Mouse (Mus musculus) limb, embryonic 14.5 days (tissue): ENCODE results near the gene Olfr582. TPM values are rescaled to one million over a fixed set of nuclear protein-coding genes. Genes with fewer than 3 reads are reported as not detected.

Source experiments
- ATAC-seq: fragments of 200-750 bp; cut with Nextera tagmentation; 2 replicates; pipeline ENCODE4 v1.8.0; 2017; ENCODE audit warnings: low read depth, moderate number of reproducible peaks, moderate TSS enrichment; ENCODE audit not compliant: low FRiP score
- DNase-seq: peaks from one replicate; pipeline ENCODE4 v3.0.0-alpha.2; 2015; ENCODE audit warnings: low spot score
- H3K27ac ChIP-seq: fragments of 300-500 bp; sonication (generic); replicated peaks from 2 replicates; pipeline ENCODE4 v1.5.1; 2014; ENCODE audit warnings: low read depth, mild to moderate bottlenecking, low read length, moderate library complexity, mixed read lengths
- H3K27me3 ChIP-seq: fragments of 300-500 bp; sonication (generic); 2 replicates; pipeline ENCODE4 v1.6.1; 2014; ENCODE audit warnings: low read length, mixed read lengths; ENCODE audit not compliant: control insufficient read depth, insufficient read depth
- H3K36me3 ChIP-seq: fragments of 300-500 bp; sonication (generic); 2 replicates; pipeline ENCODE4 v1.6.1; 2014; ENCODE audit warnings: mild to moderate bottlenecking, low read length, moderate library complexity, mixed read lengths; ENCODE audit not compliant: control insufficient read depth, insufficient read depth
- H3K4me1 ChIP-seq: fragments of 300-500 bp; sonication (generic); 2 replicates; pipeline ENCODE4 v1.6.1; 2014; ENCODE audit warnings: antibody characterized with exemption, low read length, mixed read lengths; ENCODE audit not compliant: control insufficient read depth, insufficient read depth
- H3K4me2 ChIP-seq: fragments of 300-500 bp; sonication (generic); replicated peaks from 2 replicates; pipeline ENCODE4 v1.6.1; 2014; ENCODE audit warnings: low read depth, mild to moderate bottlenecking, low read length, moderate library complexity; ENCODE audit not compliant: severe bottlenecking
- H3K4me3 ChIP-seq: fragments of 300-500 bp; sonication (generic); replicated peaks from 2 replicates; pipeline ENCODE4 v1.5.1; 2014; ENCODE audit warnings: low read length
- H3K9ac ChIP-seq: fragments of 300-500 bp; sonication (generic); 2 replicates; pipeline ENCODE4 v1.6.1; 2014; ENCODE audit warnings: mild to moderate bottlenecking, low read depth, low read length, moderate library complexity; ENCODE audit not compliant: severe bottlenecking
- H3K9me3 ChIP-seq: fragments of 300-500 bp; sonication (generic); 2 replicates; pipeline ENCODE4 v1.6.1; 2016; ENCODE audit warnings: low read length; ENCODE audit not compliant: control insufficient read depth
- POLR2A ChIP-seq: fragments of 200-500 bp; IDR thresholded peaks from 2 replicates; pipeline ENCODE4 v1.8.0; 2012; ENCODE audit warnings: inconsistent platforms, mild to moderate bottlenecking, moderate library complexity, borderline replicate concordance; ENCODE audit not compliant: insufficient read depth, insufficient read length; ENCODE audit errors: extremely low read depth
- WGBS: fragments of 180-500 bp; shearing (Covaris S2); extraction: QIAGEN DNeasy Blood & Tissue Kit; methylation state at CpG from one replicate; pipeline ENCODE4 v1.1.7; 2014; 5-methylcytosine and 5-hydroxymethylcytosine counted together
- polyA plus RNA-seq, 2 experiments: library from polyadenylated mRNA; depleted of rRNA in 1 of 2; stranded (reverse) in 1 of 2; unstranded in 1 of 2; fragments of >200 nt; fragmentation: Nextera tagmentation in 1 of 2; extraction: Ambion mirVana in 1 of 2; gene quantifications; 2 replicates each; pipeline versions ENCODE4 v1.2.1 to v1.2.3; 2012 to 2014

Gene Olfr582
- polyA plus RNA-seq (2012; rRNA removed), result not detected in 2 replicates
- polyA plus RNA-seq (2014; fragmentation: Nextera tagmentation; extraction: Ambion mirVana), result not detected in 2 replicates

- Histone ChIP-seq H3K27me3 (no peaks in the 10 kb centered on the region), H3K9ac (no peak within 1 kb of the TSS), H3K4me3 (no peak within 1 kb of the TSS), H3K4me2 (no peak within 1 kb of the TSS), H3K36me3 (no peaks in the 10 kb centered on the region), H3K27ac (no peak within 1 kb of the TSS), H3K4me1 (no peaks in the 10 kb centered on the region), H3K9me3 (no peaks in the 10 kb centered on the region)
- no peak for DNase-seq
- no peak for TF ChIP-seq POLR2A
- no peak for ATAC-seq
Observed at GRCm38 (mm10) chr7:103037724-103038123, at the start of gene Olfr582. Gene Olfr582, plus strand, starts transcription at chr7:103038024.

- H3K27me3 ChIP-seq, result no peaks in the 10 kb centered on the region
- WGBS, result 74% methylated on average over 3 of the region's 3 CpGs
- no peaks in the 10 kb centered on the region for H3K36me3 ChIP-seq
- no peak within 1 kb of the TSS for H3K9ac ChIP-seq
- H3K4me1 ChIP-seq, result no peaks in the 10 kb centered on the region
- no peak within 1 kb of the TSS for H3K4me2 ChIP-seq
- ATAC-seq (no peak), DNase-seq (no peak)
- no peak within 1 kb of the TSS for H3K27ac ChIP-seq
- no peak for TF ChIP-seq POLR2A
- no peak within 1 kb of the TSS for H3K4me3 ChIP-seq
- H3K9me3 ChIP-seq, result no peaks in the 10 kb centered on the region
Observed at GRCm38 (mm10) chr7:102989224-102989623, 48.6 kb upstream of the Olfr582 start, which contains the start of gene Olfr578. Gene Olfr578, minus strand, starts transcription at chr7:102989324.

- 66% methylated on average over 1 of the region's 1 CpGs for WGBS
- no peak within 1 kb of the TSS for H3K27ac ChIP-seq
Observed at GRCm38 (mm10) chr7:103051000-103051399, 13.2 kb downstream of the Olfr582 start, which contains the start of gene Olfr583. Gene Olfr583, plus strand, starts transcription at chr7:103051300.

GRCm38 (mm10) chr7:103081585-103081984 lies 43.8 kb downstream of the Olfr582 start, which contains the start of gene Olfr584:
Gene Olfr584, plus strand, starts transcription at chr7:103081885.
- no peak within 1 kb of the TSS for H3K9ac ChIP-seq
- H3K27ac ChIP-seq, result no peak within 1 kb of the TSS
- ATAC-seq, result no peak
- H3K9me3 ChIP-seq, result peaks cover 9% of the 10 kb centered on the region; the same call in 1 of the 2 replicates
- H3K4me1 ChIP-seq, result no peaks in the 10 kb centered on the region
- no peak for TF ChIP-seq POLR2A
- no peaks in the 10 kb centered on the region for H3K27me3 ChIP-seq
- DNase-seq, result no peak
- no peaks in the 10 kb centered on the region for H3K36me3 ChIP-seq
- no peak within 1 kb of the TSS for H3K4me2 ChIP-seq
- H3K4me3 ChIP-seq, result no peak within 1 kb of the TSS
- WGBS, result 63% methylated on average over 1 of the region's 1 CpGs

More at GRCm38 (mm10) chr7:103051000-103051399, 13.2 kb downstream of the Olfr582 start, which contains the start of gene Olfr583:
- Histone ChIP-seq H3K4me2 (no peak within 1 kb of the TSS), H3K4me3 (no peak within 1 kb of the TSS), H3K4me1 (no peaks in the 10 kb centered on the region), H3K36me3 (no peaks in the 10 kb centered on the region), H3K9ac (no peak within 1 kb of the TSS), H3K9me3 (no peaks in the 10 kb centered on the region), H3K27me3 (no peaks in the 10 kb centered on the region)
- no peak for DNase-seq
- ATAC-seq, result no peak
- no peak for TF ChIP-seq POLR2A

Other genes with a start within 250 kb of the Olfr582 start
- not detected in 2 replicates for gene Olfr564, start 234.5 kb upstream of the Olfr582 start, polyA plus RNA-seq (2012; rRNA removed)
- gene Olfr564, start 234.5 kb upstream of the Olfr582 start, polyA plus RNA-seq (2014; fragmentation: Nextera tagmentation; extraction: Ambion mirVana), result not detected in 2 replicates
- gene Olfr566, start 179.3 kb upstream of the Olfr582 start, polyA plus RNA-seq (2012; rRNA removed), result not detected in 2 replicates
- not detected in 2 replicates for gene Olfr566, start 179.3 kb upstream of the Olfr582 start, polyA plus RNA-seq (2014; fragmentation: Nextera tagmentation; extraction: Ambion mirVana)
- not detected in 2 replicates for gene Olfr568, start 160.9 kb upstream of the Olfr582 start, polyA plus RNA-seq (2012; rRNA removed)
- gene Olfr568, start 160.9 kb upstream of the Olfr582 start, polyA plus RNA-seq (2014; fragmentation: Nextera tagmentation; extraction: Ambion mirVana), result not detected in 2 replicates
- gene Olfr569, start 147.1 kb upstream of the Olfr582 start, polyA plus RNA-seq (2012; rRNA removed), result not detected in 2 replicates
- gene Olfr569, start 147.1 kb upstream of the Olfr582 start, polyA plus RNA-seq (2014; fragmentation: Nextera tagmentation; extraction: Ambion mirVana), result not detected in 2 replicates
- not detected in 2 replicates for gene Olfr570, start 143.4 kb upstream of the Olfr582 start, polyA plus RNA-seq (2012; rRNA removed)
- not detected in 2 replicates for gene Olfr570, start 143.4 kb upstream of the Olfr582 start, polyA plus RNA-seq (2014; fragmentation: Nextera tagmentation; extraction: Ambion mirVana)
- not detected in 2 replicates for gene Olfr571, start 120.5 kb upstream of the Olfr582 start, polyA plus RNA-seq (2012; rRNA removed)
- gene Olfr571, start 120.5 kb upstream of the Olfr582 start, polyA plus RNA-seq (2014; fragmentation: Nextera tagmentation; extraction: Ambion mirVana), result not detected in 2 replicates
- not detected in 2 replicates for gene Olfr572, start 113.6 kb upstream of the Olfr582 start, polyA plus RNA-seq (2012; rRNA removed)
- gene Olfr572, start 113.6 kb upstream of the Olfr582 start, polyA plus RNA-seq (2014; fragmentation: Nextera tagmentation; extraction: Ambion mirVana), result not detected in 2 replicates
- not detected in 2 replicates for gene Olfr573-ps1, start 95.4 kb upstream of the Olfr582 start, polyA plus RNA-seq (2012; rRNA removed)
- gene Olfr573-ps1, start 95.4 kb upstream of the Olfr582 start, polyA plus RNA-seq (2014; fragmentation: Nextera tagmentation; extraction: Ambion mirVana), result not detected in 2 replicates
- not detected in 2 replicates for gene Olfr574, start 89.6 kb upstream of the Olfr582 start, polyA plus RNA-seq (2012; rRNA removed)
- not detected in 2 replicates for gene Olfr574, start 89.6 kb upstream of the Olfr582 start, polyA plus RNA-seq (2014; fragmentation: Nextera tagmentation; extraction: Ambion mirVana)
- not detected in 2 replicates for gene Olfr575, start 79.2 kb upstream of the Olfr582 start, polyA plus RNA-seq (2012; rRNA removed)
- not detected in 2 replicates for gene Olfr575, start 79.2 kb upstream of the Olfr582 start, polyA plus RNA-seq (2014; fragmentation: Nextera tagmentation; extraction: Ambion mirVana)
- not detected in 2 replicates for gene Olfr576, start 75.4 kb upstream of the Olfr582 start, polyA plus RNA-seq (2012; rRNA removed)
- not detected in 2 replicates for gene Olfr576, start 75.4 kb upstream of the Olfr582 start, polyA plus RNA-seq (2014; fragmentation: Nextera tagmentation; extraction: Ambion mirVana)
- gene Olfr577, start 62.1 kb upstream of the Olfr582 start, polyA plus RNA-seq (2012; rRNA removed), result not detected in 2 replicates
- gene Olfr577, start 62.1 kb upstream of the Olfr582 start, polyA plus RNA-seq (2014; fragmentation: Nextera tagmentation; extraction: Ambion mirVana), result not detected in 2 replicates
- not detected in 2 replicates for gene Olfr578, start 48.7 kb upstream of the Olfr582 start, polyA plus RNA-seq (2012; rRNA removed)
- gene Olfr578, start 48.7 kb upstream of the Olfr582 start, polyA plus RNA-seq (2014; fragmentation: Nextera tagmentation; extraction: Ambion mirVana), result not detected in 2 replicates
- gene Olfr583, start 13.3 kb downstream of the Olfr582 start, polyA plus RNA-seq (2012; rRNA removed), result not detected in 2 replicates
- gene Olfr583, start 13.3 kb downstream of the Olfr582 start, polyA plus RNA-seq (2014; fragmentation: Nextera tagmentation; extraction: Ambion mirVana), result not detected in 2 replicates
- not detected in 2 replicates for gene Olfr584, start 43.9 kb downstream of the Olfr582 start, polyA plus RNA-seq (2012; rRNA removed)
- not detected in 2 replicates for gene Olfr584, start 43.9 kb downstream of the Olfr582 start, polyA plus RNA-seq (2014; fragmentation: Nextera tagmentation; extraction: Ambion mirVana)
- not detected in 2 replicates for gene Olfr585, start 59.7 kb downstream of the Olfr582 start, polyA plus RNA-seq (2012; rRNA removed)
- not detected in 2 replicates for gene Olfr585, start 59.7 kb downstream of the Olfr582 start, polyA plus RNA-seq (2014; fragmentation: Nextera tagmentation; extraction: Ambion mirVana)
- not detected in 2 replicates for gene Olfr586, start 87.6 kb downstream of the Olfr582 start, polyA plus RNA-seq (2012; rRNA removed)
- gene Olfr586, start 87.6 kb downstream of the Olfr582 start, polyA plus RNA-seq (2014; fragmentation: Nextera tagmentation; extraction: Ambion mirVana), result not detected in 2 replicates
- not detected in 2 replicates for gene Olfr588-ps1, start 102.9 kb downstream of the Olfr582 start, polyA plus RNA-seq (2012; rRNA removed)
- not detected in 2 replicates for gene Olfr588-ps1, start 102.9 kb downstream of the Olfr582 start, polyA plus RNA-seq (2014; fragmentation: Nextera tagmentation; extraction: Ambion mirVana)
- gene Olfr589, start 118.3 kb downstream of the Olfr582 start, polyA plus RNA-seq (2012; rRNA removed), result not detected in 2 replicates
- gene Olfr589, start 118.3 kb downstream of the Olfr582 start, polyA plus RNA-seq (2014; fragmentation: Nextera tagmentation; extraction: Ambion mirVana), result not detected in 2 replicates
- not detected in 2 replicates for gene Olfr591, start 140.3 kb downstream of the Olfr582 start, polyA plus RNA-seq (2012; rRNA removed)
- gene Olfr591, start 140.3 kb downstream of the Olfr582 start, polyA plus RNA-seq (2014; fragmentation: Nextera tagmentation; extraction: Ambion mirVana), result not detected in 2 replicates
- not detected in 2 replicates for gene Olfr592, start 146.8 kb downstream of the Olfr582 start, polyA plus RNA-seq (2012; rRNA removed)
- gene Olfr592, start 146.8 kb downstream of the Olfr582 start, polyA plus RNA-seq (2014; fragmentation: Nextera tagmentation; extraction: Ambion mirVana), result not detected in 2 replicates
- not detected in 2 replicates for gene Olfr593, start 173.8 kb downstream of the Olfr582 start, polyA plus RNA-seq (2012; rRNA removed)
- gene Olfr593, start 173.8 kb downstream of the Olfr582 start, polyA plus RNA-seq (2014; fragmentation: Nextera tagmentation; extraction: Ambion mirVana), result not detected in 2 replicates
- gene Olfr594, start 179.0 kb downstream of the Olfr582 start, polyA plus RNA-seq (2012; rRNA removed), result not detected in 2 replicates
- gene Olfr594, start 179.0 kb downstream of the Olfr582 start, polyA plus RNA-seq (2014; fragmentation: Nextera tagmentation; extraction: Ambion mirVana), result not detected in 2 replicates
- not detected in 2 replicates for gene Usp17ld, start 214.5 kb downstream of the Olfr582 start, polyA plus RNA-seq (2012; rRNA removed)
- gene Usp17ld, start 214.5 kb downstream of the Olfr582 start, polyA plus RNA-seq (2014; fragmentation: Nextera tagmentation; extraction: Ambion mirVana), result not detected in 2 replicates